Mouse (Mus musculus) liver, embryonic 11.5 days (tissue): ENCODE results near the gene Smg6. TPM values are rescaled to one million over a fixed set of nuclear protein-coding genes. Genes with fewer than 3 reads are reported as not detected.

Experiments
- ATAC-seq: fragments of 200-750 bp; cut with Nextera tagmentation; replicated peaks from 2 replicates; pipeline ENCODE4 v1.8.0; 2017; ENCODE audit warnings: moderate number of reproducible peaks, mild to moderate bottlenecking, moderate TSS enrichment, moderate library complexity; ENCODE audit not compliant: low FRiP score
- DNase-seq: peaks from one replicate; pipeline ENCODE4 v3.0.0-alpha.2; 2017; ENCODE audit warnings: low spot score
- H3K27ac ChIP-seq: fragments of 300-500 bp; sonication (generic); 2 replicates; pipeline ENCODE4 v1.5.1; 2014; ENCODE audit warnings: mild to moderate bottlenecking, low read depth, low read length, control low read depth
- H3K27me3 ChIP-seq: fragments of 300-500 bp; sonication (generic); replicated peaks from 2 replicates; pipeline ENCODE4 v1.6.1; 2014; ENCODE audit warnings: low read length, mixed read lengths; ENCODE audit not compliant: control insufficient read depth, insufficient read depth
- H3K36me3 ChIP-seq: fragments of 300-500 bp; sonication (generic); 2 replicates; pipeline ENCODE4 v1.6.1; 2014; ENCODE audit warnings: mild to moderate bottlenecking, low read length, moderate library complexity, mixed read lengths; ENCODE audit not compliant: control insufficient read depth, insufficient read depth
- H3K4me1 ChIP-seq: fragments of 300-500 bp; sonication (generic); replicated peaks from 2 replicates; pipeline ENCODE4 v1.6.1; 2014; ENCODE audit warnings: low read length, mixed read lengths; ENCODE audit not compliant: control insufficient read depth, insufficient read depth
- H3K4me2 ChIP-seq: fragments of 300-500 bp; sonication (generic); 2 replicates; pipeline ENCODE4 v1.6.1; 2014; ENCODE audit warnings: mild to moderate bottlenecking, control low read depth, moderate library complexity
- H3K4me3 ChIP-seq: fragments of 300-500 bp; sonication (generic); 2 replicates; pipeline ENCODE4 v1.5.1; 2014; ENCODE audit warnings: low read depth, low read length, control low read depth
- H3K9ac ChIP-seq: fragments of 300-500 bp; sonication (generic); 2 replicates; pipeline ENCODE4 v1.6.1; 2014; ENCODE audit warnings: low read depth, low read length, control low read depth
- H3K9me3 ChIP-seq: fragments of 300-500 bp; sonication (generic); 2 replicates; pipeline ENCODE4 v1.6.1; 2016; ENCODE audit warnings: low read length, inconsistent platforms, mixed read lengths; ENCODE audit not compliant: control insufficient read depth
- WGBS: fragments of 180-500 bp; shearing (Covaris S2); extraction: QIAGEN DNeasy Blood & Tissue Kit; methylation state at CpG from one replicate; pipeline ENCODE4 v1.1.7; 2014; 5-methylcytosine and 5-hydroxymethylcytosine counted together
- polyA plus RNA-seq: library from polyadenylated mRNA; unstranded; fragments of >200 nt; fragmentation: Nextera tagmentation; extraction: Ambion mirVana; gene quantifications from 2 replicates; pipeline ENCODE4 v1.2.1, GENCODE M21; 2014

Smg6 gene
- polyA plus RNA-seq, 1 experiment from 2014 or later: 12.4 TPM

- WGBS: 71% methylated on average over 6 of the region's 6 CpGs
- Histone ChIP-seq H3K4me2 (no peak overlapping the region), H3K27ac (no peak overlapping the region)
These were observed 6.4 kb upstream of the Smg6 start for GRCm38 (mm10) chr11:74919249-74919648.

GRCm38 (mm10) chr11:74924149-74924548 lies 1.5 kb upstream of the Smg6 start:
- peak overlapping the region; percentile 76 for H3K4me3 ChIP-seq
- H3K27me3 ChIP-seq: no peaks in the 10 kb centered on the region
- whole genome bisulfite sequencing: 56% methylated on average over 4 of the region's 4 CpGs
- peaks cover 1% of the 10 kb centered on the region; the same call in 1 of the 2 replicates for H3K36me3 ChIP-seq
- no peak overlapping the region for H3K27ac ChIP-seq
- no peak overlapping the region for H3K9ac ChIP-seq
- DNase-seq (no peak), ATAC-seq (no peak)
- H3K4me2 ChIP-seq: peak overlapping the region; percentile 68
- H3K4me1 ChIP-seq: peaks cover 20% of the 10 kb centered on the region
- H3K9me3 ChIP-seq: no peaks in the 10 kb centered on the region

More at GRCm38 (mm10) chr11:74919249-74919648, 6.4 kb upstream of the Smg6 start:
- no peak overlapping the region for H3K4me3 ChIP-seq
- H3K9ac ChIP-seq: no peak overlapping the region
- H3K36me3 ChIP-seq: peaks cover 6% of the 10 kb centered on the region; the same call in 1 of the 2 replicates
- H3K4me1 ChIP-seq: peaks cover 4% of the 10 kb centered on the region; the same call in 1 of the 2 replicates
- H3K9me3 ChIP-seq: no peaks in the 10 kb centered on the region
- DNase-seq (no peak), ATAC-seq (no peak)
- H3K27me3 ChIP-seq: no peaks in the 10 kb centered on the region

GRCm38 (mm10) chr11:74926388-74927005 lies 874 bp downstream of the Smg6 start:
- Histone ChIP-seq H3K9ac (peak overlapping the region; percentile 85), H3K9me3 (no peaks in the 10 kb centered on the region), H3K36me3 (peaks cover 9% of the 10 kb centered on the region; the same call in 1 of the 2 replicates), H3K4me1 (peaks cover 24% of the 10 kb centered on the region), H3K27ac (peak overlapping the region; percentile 89), H3K4me2 (peak overlapping the region; percentile 68), H3K27me3 (no peaks in the 10 kb centered on the region), H3K4me3 (peak overlapping the region; percentile 76)
- DNase-seq: no peak
- 4% methylated on average over 11 of the region's 11 CpGs for WGBS
- peak; percentile 25 for ATAC-seq

GRCm38 (mm10) chr11:74927236-74927725 lies 1.7 kb downstream of the Smg6 start:
- WGBS: 91% methylated on average over 2 of the region's 2 CpGs
- Histone ChIP-seq H3K4me3 (no peak overlapping the region; the same call in 1 of the 2 replicates), H3K9ac (no peak overlapping the region; the same call in 1 of the 2 replicates), H3K4me2 (peak overlapping the region; percentile 68), H3K9me3 (no peaks in the 10 kb centered on the region), H3K36me3 (peaks cover 9% of the 10 kb centered on the region; the same call in 1 of the 2 replicates), H3K27ac (no peak overlapping the region), H3K27me3 (no peaks in the 10 kb centered on the region), H3K4me1 (peaks cover 24% of the 10 kb centered on the region)
- DNase-seq: no peak
- no peak for ATAC-seq

GRCm38 (mm10) chr11:74929111-74929510 lies 3.5 kb downstream of the Smg6 start:
- Histone ChIP-seq H3K4me3 (no peak overlapping the region), H3K4me2 (no peak overlapping the region), H3K9me3 (no peaks in the 10 kb centered on the region), H3K27ac (no peak overlapping the region), H3K27me3 (no peaks in the 10 kb centered on the region), H3K9ac (no peak overlapping the region), H3K36me3 (peaks cover 14% of the 10 kb centered on the region; the same call in 1 of the 2 replicates), H3K4me1 (peaks cover 21% of the 10 kb centered on the region)
- DNase-seq: no peak
- no peak for ATAC-seq
- 87% methylated on average over 4 of the region's 4 CpGs for WGBS

GRCm38 (mm10) chr11:74930391-74930790 lies 4.8 kb downstream of the Smg6 start:
- Histone ChIP-seq H3K27me3 (no peaks in the 10 kb centered on the region), H3K36me3 (peaks cover 22% of the 10 kb centered on the region), H3K4me1 (peaks cover 14% of the 10 kb centered on the region), H3K4me2 (no peak overlapping the region), H3K4me3 (no peak overlapping the region), H3K9me3 (no peaks in the 10 kb centered on the region), H3K27ac (no peak overlapping the region), H3K9ac (no peak overlapping the region)
- ATAC-seq: no peak
- DNase-seq: no peak
- 93% methylated on average over 7 of the region's 7 CpGs for WGBS

GRCm38 (mm10) chr11:74946348-74946747 lies 20.7 kb downstream of the Smg6 start:
- H3K36me3 ChIP-seq: peaks cover 9% of the 10 kb centered on the region
- H3K4me3 ChIP-seq: no peak overlapping the region
- H3K27ac ChIP-seq: no peak overlapping the region
- no peaks in the 10 kb centered on the region for H3K27me3 ChIP-seq
- ATAC-seq: 0 out of 2 replicates have a peak, but pooled peaks have one; percentile 5
- no peaks in the 10 kb centered on the region for H3K9me3 ChIP-seq
- H3K9ac ChIP-seq: no peak overlapping the region
- no peak for DNase-seq
- no peak overlapping the region for H3K4me2 ChIP-seq
- no peaks in the 10 kb centered on the region for H3K4me1 ChIP-seq
- WGBS: 82% methylated on average over 3 of the region's 3 CpGs

GRCm38 (mm10) chr11:74954901-74955300 lies 29.3 kb downstream of the Smg6 start:
- no peak overlapping the region for H3K4me3 ChIP-seq
- H3K27ac ChIP-seq: no peak overlapping the region
- no peak overlapping the region for H3K4me2 ChIP-seq
- H3K9ac ChIP-seq: no peak overlapping the region
- no peak for DNase-seq
- H3K27me3 ChIP-seq: no peaks in the 10 kb centered on the region
- no peak for ATAC-seq
- no peaks in the 10 kb centered on the region; the same call in 1 of the 2 replicates for H3K36me3 ChIP-seq
- H3K9me3 ChIP-seq: no peaks in the 10 kb centered on the region
- H3K4me1 ChIP-seq: 0 out of 2 replicates have a peak, but pooled peaks cover 3% of the 10 kb centered on the region

GRCm38 (mm10) chr11:74956006-74956405 lies 30.4 kb downstream of the Smg6 start:
- H3K27me3 ChIP-seq: no peaks in the 10 kb centered on the region
- no peak overlapping the region for H3K4me3 ChIP-seq
- ATAC-seq (no peak), DNase-seq (no peak)
- H3K4me1 ChIP-seq: 0 out of 2 replicates have a peak, but pooled peaks cover 3% of the 10 kb centered on the region
- no peak overlapping the region for H3K4me2 ChIP-seq
- no peaks in the 10 kb centered on the region; the same call in 1 of the 2 replicates for H3K36me3 ChIP-seq
- no peak overlapping the region for H3K27ac ChIP-seq
- no peak overlapping the region for H3K9ac ChIP-seq
- H3K9me3 ChIP-seq: no peaks in the 10 kb centered on the region
